Mouse (Mus musculus): ENCODE data around the gene Gm3147. TPM values are rescaled to one million over a fixed set of nuclear protein-coding genes. Genes with fewer than 3 reads are reported as not detected.

Gm3147 gene
- not detected for polyA plus RNA-seq (2017; shearing (Covaris generic))

DNA sequence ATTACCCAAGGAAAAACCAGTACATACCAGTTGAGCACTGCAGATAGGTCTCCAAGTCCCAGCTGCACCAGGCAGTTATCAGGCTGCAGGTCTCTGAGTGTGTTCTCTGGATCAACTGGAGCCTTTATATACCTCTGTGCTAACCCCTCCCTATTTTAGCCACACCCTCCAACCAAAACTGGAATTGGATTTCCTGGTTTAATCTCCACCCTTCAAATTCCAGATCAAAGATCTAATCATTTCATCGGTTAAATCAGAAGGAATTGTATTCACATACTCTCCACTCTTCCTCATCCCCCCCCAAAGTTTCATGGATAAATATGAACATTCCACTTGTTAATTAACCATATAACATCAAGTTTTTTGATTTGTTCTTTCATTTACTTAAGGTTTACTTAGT, at the start of gene Gm3147:
TSS of gene Gm3147 (minus strand) at position 101 of the 400 bp plus-strand sequence.

GRCm38 (mm10) chr5:94648082-94648481, 31.9 kb upstream of the Gm3147 start, which contains the start of gene Gm6205:
Gene Gm6205 (plus strand): TSS chr5:94648382.

DNA sequence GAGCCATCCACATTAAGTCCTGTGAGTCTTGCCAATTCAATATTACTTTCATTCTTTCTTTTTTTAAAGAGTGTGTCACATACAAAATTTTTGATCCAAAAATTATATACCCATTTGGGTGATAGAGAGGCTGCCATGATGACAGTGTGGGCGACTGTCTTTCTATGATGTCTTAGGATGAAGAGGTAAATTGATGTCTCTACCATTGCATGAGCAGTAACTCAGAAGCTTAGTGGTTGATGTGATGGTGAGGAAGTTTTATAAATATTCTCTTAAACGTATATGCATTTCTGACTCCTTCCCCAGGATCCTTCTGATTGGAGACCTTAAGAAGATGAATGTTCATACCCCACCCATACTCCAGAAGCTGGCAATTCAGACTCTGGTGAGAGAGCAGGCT, 7.5 kb upstream of the Gm3147 start, which contains the start of gene Gm6509:
TSS of gene Gm6509 (plus strand) at position 301 of the 400 bp plus-strand sequence.

Other genes starting within 250 kb of the Gm3147 start
- under 1 TPM in 1 of 2 experiments, not detected in 1; 0.60 TPM for gene Gm7682, start 170.6 kb downstream of the Gm3147 start, polyA plus RNA-seq (2017; shearing (Covaris generic))
- gene Gm3139, start 90.1 kb downstream of the Gm3147 start, polyA plus RNA-seq (2017; shearing (Covaris generic)) = 1 to 10 TPM in 1 of 2 experiments, under 1 TPM in 1; 0.87 to 2.4 TPM
- under 1 TPM; 0.17 to 0.28 TPM for gene Gm6509, start 7.6 kb upstream of the Gm3147 start, polyA plus RNA-seq (2017; shearing (Covaris generic))
- gene Gm6205, start 32.0 kb upstream of the Gm3147 start, polyA plus RNA-seq (2017; shearing (Covaris generic)) = under 1 TPM in 1 of 2 experiments, not detected in 1; 0.72 TPM
- gene Gm3183, start 249.1 kb upstream of the Gm3147 start, polyA plus RNA-seq (2017; shearing (Covaris generic)) = 1 to 10 TPM; 1.2 to 3.1 TPM